Mouse (Mus musculus) left cerebral cortex, adult 9 months (tissue): ENCODE data around the gene 1700049E17Rik1.
"Not testable (repeated sequence)": the region's sequence is repeated elsewhere in the genome, so short reads cannot be mapped to it uniquely, and the experiment has no call there.

Experiments used
- DNase-seq, 2 experiments: peaks; one replicate each; pipeline ENCODE4 v3.0.0; 2022; ENCODE audit warnings: low spot score in 2 of 2

The 1700049E17Rik1 gene

DNA sequence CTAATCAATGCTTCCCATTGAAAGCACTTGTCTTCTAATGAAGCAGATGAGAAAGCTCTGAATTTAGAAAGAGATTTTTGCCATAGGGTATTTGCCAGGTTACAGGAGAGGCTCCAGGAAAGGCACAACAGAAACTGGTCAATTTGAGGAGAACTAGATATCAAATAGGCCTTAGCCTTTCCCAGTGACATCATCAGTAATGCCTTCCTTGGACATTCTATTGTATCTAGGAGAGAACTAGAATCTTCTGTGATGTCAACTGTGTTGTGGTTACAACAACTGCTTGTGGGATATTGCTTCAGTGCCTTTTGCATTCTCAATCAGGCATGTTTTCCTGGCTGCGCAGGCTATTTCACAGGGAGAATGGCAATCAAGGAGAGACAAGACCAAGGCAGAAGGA, at the start of gene 1700049E17Rik1:
TSS of gene 1700049E17Rik1 (plus strand) at position 301 of the 400 bp plus-strand sequence.
- not testable (repeated sequence) for DNase-seq

DNA sequence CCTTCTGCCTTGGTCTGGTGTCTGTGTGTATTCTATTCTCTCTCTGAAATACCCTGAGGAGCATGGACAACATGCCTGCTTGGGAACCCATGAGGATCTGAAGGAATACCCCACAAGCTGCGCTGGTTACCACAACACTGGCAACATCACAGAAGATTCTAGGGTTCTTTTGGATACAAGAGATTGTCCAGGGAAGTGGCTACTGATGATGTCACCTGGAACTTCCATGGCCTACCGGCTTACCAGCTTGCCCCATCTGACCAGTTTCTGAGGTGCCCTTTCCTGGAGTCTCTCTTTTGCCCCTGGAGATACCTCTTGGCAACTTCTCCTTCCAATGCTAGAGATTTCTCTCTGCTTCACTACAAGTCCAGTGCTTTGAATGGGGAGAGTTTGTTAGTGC, 17.6 kb upstream of the 1700049E17Rik1 start, which contains the start of gene Gm7980:
TSS of gene Gm7980 (minus strand) at position 101 of the 400 bp plus-strand sequence.
- not testable (repeated sequence) for DNase-seq

DNA sequence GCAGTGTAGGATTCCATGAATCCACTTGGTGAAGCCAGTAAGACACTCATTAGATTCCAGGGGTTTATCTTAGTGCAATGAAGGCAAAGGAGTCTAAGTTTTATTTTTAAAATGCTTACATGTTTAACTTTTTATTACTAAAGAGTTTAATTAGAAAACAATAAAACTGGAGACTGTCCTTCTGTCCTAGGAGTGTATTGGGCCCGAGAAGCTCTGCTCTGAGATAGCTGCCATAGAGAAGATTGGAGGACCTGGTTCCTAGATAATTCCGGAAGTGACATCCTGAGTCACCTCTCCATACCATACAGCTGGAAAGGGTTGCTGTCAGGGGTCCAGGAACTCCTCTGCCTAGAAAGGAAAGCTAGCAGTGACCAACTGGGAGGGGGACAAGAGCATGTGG, 18.9 kb downstream of the 1700049E17Rik1 start, which contains the start of gene 1700024B05Rik:
TSS of gene 1700024B05Rik (plus strand) at position 301 of the 400 bp plus-strand sequence.
- DNase-seq, result not testable (repeated sequence)

DNA sequence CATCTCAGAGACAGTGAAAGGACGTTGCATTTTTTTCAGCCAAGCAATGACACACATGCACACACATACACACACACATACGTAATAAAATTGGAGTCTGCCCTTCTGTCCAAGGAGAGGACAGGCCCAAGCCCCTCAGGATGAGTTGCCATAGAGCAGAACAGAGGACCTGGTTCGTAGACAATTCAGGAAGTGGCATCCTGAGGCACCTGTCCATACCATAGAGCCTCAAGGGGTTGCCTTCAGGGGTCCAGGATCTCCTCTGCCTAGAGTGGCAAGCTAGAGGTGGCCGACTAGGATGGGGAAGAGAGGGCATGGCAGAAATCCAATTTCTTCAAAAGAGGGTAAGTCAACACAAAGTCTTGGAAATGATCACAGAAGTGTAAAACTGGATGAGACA, 39.3 kb downstream of the 1700049E17Rik1 start:
- DNase-seq, result not testable (repeated sequence)

DNA sequence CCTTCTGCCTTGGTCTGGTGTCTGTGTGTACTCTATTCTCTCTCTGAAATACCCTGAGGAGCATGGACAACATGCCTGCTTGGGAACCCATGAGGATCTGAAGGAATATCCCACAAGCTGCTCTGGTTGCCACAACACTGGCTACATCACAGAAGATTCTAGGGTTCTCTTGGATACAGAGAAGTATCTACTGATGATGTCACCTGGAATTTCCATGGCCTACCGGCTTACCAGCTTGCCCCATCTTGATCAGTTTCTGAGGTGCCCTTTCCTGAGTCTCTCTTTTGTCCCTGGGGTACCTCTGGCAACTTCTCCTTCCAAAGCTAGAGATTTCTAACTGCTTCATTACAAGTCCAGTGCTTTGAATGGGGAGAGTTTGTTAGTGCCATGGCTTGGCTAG, 43.1 kb downstream of the 1700049E17Rik1 start, which contains the start of gene Gm6401:
TSS of gene Gm6401 (minus strand) at position 101 of the 400 bp plus-strand sequence.
- DNase-seq, result not testable (repeated sequence)

DNA sequence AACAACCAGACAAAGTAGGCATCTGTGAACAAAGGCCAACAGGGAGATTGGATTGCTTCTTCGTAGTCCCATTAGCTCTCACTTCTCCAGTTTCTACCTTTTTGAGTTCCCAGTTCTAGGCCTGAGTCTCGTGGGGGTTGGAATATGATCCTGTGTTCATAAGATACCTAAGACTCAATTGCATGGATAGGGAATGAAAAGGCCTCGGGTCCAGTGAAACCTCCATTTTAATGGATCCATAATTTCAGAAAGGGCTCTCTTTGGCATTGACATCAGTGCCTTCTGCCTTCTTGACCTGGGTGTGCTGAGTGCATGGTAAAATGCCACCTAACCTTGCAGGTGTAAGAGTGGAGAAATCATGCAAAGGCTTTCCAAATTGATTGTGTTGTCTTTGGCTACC, 43.8 kb downstream of the 1700049E17Rik1 start:
- not testable (repeated sequence) for DNase-seq
